In genomic region chr2:71304821-71305220, GRCm38 (mm10) we compare ENCODE assay signal across 14 mouse cellular contexts.
DNase-seq lines count a peak whose midpoint lies in the region; ATAC-seq and TF ChIP-seq lines count a peak whose summit lies in the region.
"Had no signal": no experiment of that assay in that cellular context is flagged by ENCODE, and none has a peak within 500 bp of the region (broad histone marks: within the 10 kb centered on the region; RNA-seq: fewer than 3 reads in every experiment).

No protein-coding gene starts in this region.

- TF ChIP-seq CTCF in hindbrain, postnatal 0 days (IDR thresholded peaks at IDR 0.05; ENCODE audit: low read depth): no peak
- TF ChIP-seq CTCF in stomach, postnatal 0 days (IDR thresholded peaks at IDR 0.05; ENCODE audit: low read depth): no peak

- H3K27me3 ChIP-seq in hindbrain, postnatal 0 days (ENCODE audit: insufficient read depth, low read length): no peaks in the 10 kb centered on the region
- no peaks in the 10 kb centered on the region for H3K27me3 ChIP-seq in hindbrain, embryonic 14.5 days (ENCODE audit: control insufficient read depth, insufficient read depth, low read length)
- no peaks in the 10 kb centered on the region for H3K27me3 ChIP-seq in stomach, embryonic 14.5 days (ENCODE audit: control insufficient read depth, insufficient read depth, low read length)
- no peaks in the 10 kb centered on the region for H3K27me3 ChIP-seq in stomach, postnatal 0 days (ENCODE audit: control insufficient read depth, insufficient read depth, low read length)
- H3K27me3 ChIP-seq: midbrain, embryonic 12.5 days; Patski had no signal

- H3K4me3 ChIP-seq in hindbrain, postnatal 0 days (ENCODE audit: low read length): no peak overlapping the region
- no peak overlapping the region for H3K4me3 ChIP-seq in hindbrain, embryonic 14.5 days (replicated peaks; ENCODE audit: low read length)
- H3K4me3 ChIP-seq in stomach, embryonic 14.5 days (ENCODE audit: low read depth, low read length): no peak overlapping the region
- H3K4me3 ChIP-seq in stomach, postnatal 0 days (ENCODE audit: low read depth, low read length): no peak overlapping the region
- H3K4me3 ChIP-seq: erythroblast, embryonic 14.5 days; heart, embryonic 10.5 days; hindbrain, embryonic 10.5 days; midbrain, embryonic 12.5 days had no signal

- ATAC-seq in hindbrain, postnatal 0 days: no peak
- ATAC-seq in hindbrain, embryonic 14.5 days (ENCODE audit: low FRiP score): no peak
- 0 out of 2 replicates have a peak, but pooled peaks have one; percentile 46 for ATAC-seq in stomach, embryonic 14.5 days (ENCODE audit: insufficient number of reproducible peaks, insufficient read depth, low FRiP score, low read depth)
- no peak for ATAC-seq in stomach, postnatal 0 days (ENCODE audit: low FRiP score, low TSS enrichment)
- ATAC-seq: Patski had no signal

- H3K4me1 ChIP-seq in hindbrain, postnatal 0 days (ENCODE audit: insufficient read depth, low read length): no peaks in the 10 kb centered on the region
- H3K4me1 ChIP-seq in hindbrain, embryonic 14.5 days (replicated peaks; ENCODE audit: control insufficient read depth, insufficient read depth, low read length): no peaks in the 10 kb centered on the region
- H3K4me1 ChIP-seq in stomach, embryonic 14.5 days (ENCODE audit: control insufficient read depth, insufficient read depth, low read length): peaks cover 2% of the 10 kb centered on the region; the same call in 1 of the 2 replicates
- no peaks in the 10 kb centered on the region for H3K4me1 ChIP-seq in stomach, postnatal 0 days (replicated peaks; ENCODE audit: control insufficient read depth, insufficient read depth)

- no peak for TF ChIP-seq EP300 in stomach, postnatal 0 days (optimal IDR thresholded peaks at IDR 0.05)

- no peak overlapping the region for H3K27ac ChIP-seq in hindbrain, postnatal 0 days
- H3K27ac ChIP-seq in hindbrain, embryonic 14.5 days: no peak overlapping the region
- no peak overlapping the region for H3K27ac ChIP-seq in stomach, embryonic 14.5 days (ENCODE audit: low read length)
- no peak overlapping the region for H3K27ac ChIP-seq in stomach, postnatal 0 days (replicated peaks)
- H3K27ac ChIP-seq: heart, embryonic 10.5 days; hindbrain, embryonic 10.5 days; kidney, postnatal 0 days; midbrain, embryonic 12.5 days had no signal

- H3K36me3 ChIP-seq in hindbrain, postnatal 0 days (ENCODE audit: insufficient read depth, low read length): peaks cover 16% of the 10 kb centered on the region; the same call in 1 of the 2 replicates
- H3K36me3 ChIP-seq in hindbrain, embryonic 14.5 days (replicated peaks; ENCODE audit: control insufficient read depth, insufficient read depth): peaks cover 21% of the 10 kb centered on the region
- H3K36me3 ChIP-seq in stomach, embryonic 14.5 days (ENCODE audit: control insufficient read depth, insufficient read depth, low read length): no peaks in the 10 kb centered on the region
- H3K36me3 ChIP-seq in stomach, postnatal 0 days (ENCODE audit: control insufficient read depth, insufficient read depth, low read length): peaks cover 3% of the 10 kb centered on the region; the same call in 1 of the 2 replicates

- no peak overlapping the region for H3K4me2 ChIP-seq in hindbrain, postnatal 0 days (ENCODE audit: low read depth, low read length)
- H3K4me2 ChIP-seq in hindbrain, embryonic 14.5 days (replicated peaks): no peak overlapping the region
- no peak overlapping the region for H3K4me2 ChIP-seq in stomach, embryonic 14.5 days (replicated peaks; ENCODE audit: low read depth, low read length)
- H3K4me2 ChIP-seq in stomach, postnatal 0 days (replicated peaks; ENCODE audit: low read depth): no peak overlapping the region
- H3K4me2 ChIP-seq: midbrain, embryonic 12.5 days had no signal

- H3K9ac ChIP-seq in hindbrain, postnatal 0 days (replicated peaks; ENCODE audit: low read length): no peak overlapping the region
- no peak overlapping the region for H3K9ac ChIP-seq in hindbrain, embryonic 14.5 days
- H3K9ac ChIP-seq in stomach, embryonic 14.5 days (replicated peaks; ENCODE audit: low read depth, low read length): no peak overlapping the region
- H3K9ac ChIP-seq in stomach, postnatal 0 days (ENCODE audit: low read length): no peak overlapping the region
- H3K9ac ChIP-seq: midbrain, embryonic 12.5 days had no signal

- 37% methylated on average over 3 of the region's 3 CpGs for WGBS in hindbrain, postnatal 0 days
- 43% methylated on average over 3 of the region's 3 CpGs for WGBS in hindbrain, embryonic 14.5 days
- 34% methylated on average over 3 of the region's 3 CpGs for whole genome bisulfite sequencing in stomach, embryonic 14.5 days
- 40% methylated on average over 3 of the region's 3 CpGs for WGBS in stomach, postnatal 0 days

- H3K9me3 ChIP-seq in hindbrain, postnatal 0 days (ENCODE audit: low read length): no peaks in the 10 kb centered on the region
- H3K9me3 ChIP-seq in hindbrain, embryonic 14.5 days (ENCODE audit: control insufficient read depth, low read length): no peaks in the 10 kb centered on the region
- H3K9me3 ChIP-seq in stomach, embryonic 14.5 days (ENCODE audit: control insufficient read depth, low read depth, low read length): no peaks in the 10 kb centered on the region
- H3K9me3 ChIP-seq in stomach, postnatal 0 days (ENCODE audit: control insufficient read depth, low read length): no peaks in the 10 kb centered on the region
- H3K9me3 ChIP-seq: heart, embryonic 10.5 days; hindbrain, embryonic 10.5 days; midbrain, embryonic 12.5 days had no signal

- DNase-seq in hindbrain, postnatal 0 days (ENCODE audit: low spot score): peak; percentile 42
- no peak for DNase-seq in hindbrain, embryonic 14.5 days (ENCODE audit: low spot score)
- DNase-seq in stomach, postnatal 0 days (ENCODE audit: low spot score): no peak
- DNase-seq in kidney, adult 8-10 months: peak; percentile 49 to 62
- DNase-seq in urinary bladder, postnatal 36 days (ENCODE audit: low spot score in 2 of 2): no peak
- no peak for DNase-seq in cerebellum, adult 11-12 months
- DNase-seq: lung, adult 2 months had no signal

Comparison
In these comparisons a context has a peak if more than half of its experiments do, and no peak if none do; other contexts are left out.
1. DNase-seq: peak in hindbrain, postnatal 0 days (single experiment) and kidney, adult 8-10 months (2 of 2); none in hindbrain, embryonic 14.5 days (single experiment), stomach, postnatal 0 days (single experiment), urinary bladder, postnatal 36 days (0 of 2) and cerebellum, adult 11-12 months (single experiment).